19 mouse cellular contexts compared by ENCODE assay signal in the genomic region with DNA sequence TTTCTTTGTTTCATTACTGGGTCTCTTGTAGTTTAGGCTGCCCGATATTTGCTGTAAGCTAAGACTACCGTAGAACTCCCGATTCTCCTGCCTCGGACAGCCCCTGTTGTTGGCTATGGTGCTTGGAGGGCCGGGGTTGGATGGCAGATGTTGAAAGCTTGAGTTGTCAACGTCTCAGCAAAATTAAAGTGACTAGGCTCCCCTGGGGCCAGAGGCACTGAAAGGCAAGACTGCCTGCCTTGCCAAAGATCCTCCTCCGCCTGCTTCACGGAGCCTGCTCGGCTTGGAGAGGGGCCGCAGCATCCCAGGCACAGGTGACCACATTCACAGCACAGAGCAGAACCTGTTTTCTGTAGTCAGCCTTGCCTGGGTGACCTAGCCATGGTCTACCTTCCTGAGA. TPM values are rescaled to one million over a fixed set of nuclear protein-coding genes. Genes with fewer than 3 reads are reported as not detected.
DNase-seq lines count a peak whose midpoint lies in the region; ATAC-seq lines count a peak whose summit lies in the region.
"Had no signal": no experiment of that assay in that cellular context is flagged by ENCODE, and none has a peak within 500 bp of the region (broad histone marks: within the 10 kb centered on the region; RNA-seq: fewer than 3 reads in every experiment).

No protein-coding gene starts in this region.

- H3K9me3 ChIP-seq in hindbrain, embryonic 10.5 days = no peaks in the 10 kb centered on the region
- no peaks in the 10 kb centered on the region for H3K9me3 ChIP-seq in hindbrain, embryonic 16.5 days (ENCODE audit: control insufficient read depth, low read length)
- no peaks in the 10 kb centered on the region for H3K9me3 ChIP-seq in midbrain, embryonic 14.5 days (ENCODE audit: control insufficient read depth, low read length)
- no peaks in the 10 kb centered on the region for H3K9me3 ChIP-seq in midbrain, embryonic 16.5 days (replicated peaks; ENCODE audit: control insufficient read depth, low read length, poor library complexity, severe bottlenecking)
- H3K9me3 ChIP-seq: embryonic facial prominence, embryonic 15.5 days; forebrain, embryonic 10.5 days; heart, embryonic 12.5 days had no signal

- DNase-seq in hindbrain, embryonic 10.5 days (ENCODE audit: low spot score) = peak; percentile 25
- DNase-seq in midbrain, embryonic 14.5 days = peak; percentile 39
- peak; percentile 46 for DNase-seq in retina, embryonic 14.5 days (ENCODE audit: low spot score)
- DNase-seq in urinary bladder, postnatal 36 days (ENCODE audit: low spot score in 2 of 2) = no peak
- DNase-seq: adrenal gland, adult 2 months; adrenal gland, postnatal 25 days; cerebellum, adult 11 months; cerebellum, adult 8-10 months; gastrocnemius, adult 2 months; gastrocnemius, postnatal 25 days had no signal

- H3K27me3 ChIP-seq in hindbrain, embryonic 10.5 days (ENCODE audit: insufficient read depth, poor library complexity, severe bottlenecking) = peaks cover 1% of the 10 kb centered on the region; the same call in 1 of the 2 replicates
- H3K27me3 ChIP-seq in hindbrain, embryonic 16.5 days (replicated peaks; ENCODE audit: control insufficient read depth, insufficient read depth, low read length) = no peaks in the 10 kb centered on the region
- no peaks in the 10 kb centered on the region for H3K27me3 ChIP-seq in midbrain, embryonic 14.5 days (ENCODE audit: control insufficient read depth, insufficient read depth, low read length)
- no peaks in the 10 kb centered on the region for H3K27me3 ChIP-seq in midbrain, embryonic 16.5 days (ENCODE audit: control insufficient read depth, insufficient read depth, low read depth, low read length)
- H3K27me3 ChIP-seq: embryonic facial prominence, embryonic 15.5 days had no signal

- H3K9ac ChIP-seq in hindbrain, embryonic 16.5 days (ENCODE audit: low read depth, low read length) = no peak overlapping the region
- no peak overlapping the region for H3K9ac ChIP-seq in midbrain, embryonic 14.5 days (replicated peaks; ENCODE audit: low read length)
- no peak overlapping the region for H3K9ac ChIP-seq in midbrain, embryonic 16.5 days (ENCODE audit: low read depth, low read length)
- H3K9ac ChIP-seq: embryonic facial prominence, embryonic 15.5 days; heart, embryonic 12.5 days; hindbrain, embryonic 14.5 days had no signal

- WGBS in hindbrain, embryonic 10.5 days = 68% methylated on average over 10 of the region's 10 CpGs
- whole genome bisulfite sequencing in hindbrain, embryonic 16.5 days = 65% methylated on average over 10 of the region's 10 CpGs
- 66% methylated on average over 10 of the region's 10 CpGs for WGBS in midbrain, embryonic 14.5 days
- WGBS in midbrain, embryonic 16.5 days = 68% methylated on average over 10 of the region's 10 CpGs

- H3K4me2 ChIP-seq in hindbrain, embryonic 16.5 days (ENCODE audit: low read length) = no peak overlapping the region
- no peak overlapping the region for H3K4me2 ChIP-seq in midbrain, embryonic 14.5 days (ENCODE audit: low read length)
- H3K4me2 ChIP-seq in midbrain, embryonic 16.5 days (ENCODE audit: low read length) = no peak overlapping the region
- H3K4me2 ChIP-seq: embryonic facial prominence, embryonic 15.5 days; heart, embryonic 12.5 days; hindbrain, embryonic 14.5 days had no signal

- ATAC-seq in hindbrain, embryonic 16.5 days = no peak
- ATAC-seq in midbrain, embryonic 14.5 days (ENCODE audit: low FRiP score, low TSS enrichment) = no peak
- no peak for ATAC-seq in midbrain, embryonic 16.5 days
- ATAC-seq: forebrain, embryonic 14.5 days; inflammation-experienced regulatory T-cells, adult 6 months had no signal

- H3K4me3 ChIP-seq in hindbrain, embryonic 10.5 days = no peak overlapping the region
- no peak overlapping the region for H3K4me3 ChIP-seq in hindbrain, embryonic 16.5 days (ENCODE audit: low read length)
- no peak overlapping the region for H3K4me3 ChIP-seq in midbrain, embryonic 14.5 days (replicated peaks; ENCODE audit: low read depth, low read length)
- no peak overlapping the region for H3K4me3 ChIP-seq in midbrain, embryonic 16.5 days (ENCODE audit: low read depth, low read length)
- H3K4me3 ChIP-seq: embryonic facial prominence, embryonic 15.5 days; erythroblast, embryonic 14.5 days; forebrain, embryonic 10.5 days; gastrocnemius, adult 2 months; heart, embryonic 12.5 days had no signal

- peaks cover 32% of the 10 kb centered on the region for H3K4me1 ChIP-seq in hindbrain, embryonic 10.5 days (replicated peaks)
- H3K4me1 ChIP-seq in hindbrain, embryonic 16.5 days (ENCODE audit: control insufficient read depth, insufficient read depth, low read depth, low read length) = no peaks in the 10 kb centered on the region
- no peaks in the 10 kb centered on the region for H3K4me1 ChIP-seq in midbrain, embryonic 14.5 days (ENCODE audit: control insufficient read depth, insufficient read depth, low read length)
- no peaks in the 10 kb centered on the region for H3K4me1 ChIP-seq in midbrain, embryonic 16.5 days (ENCODE audit: control insufficient read depth, insufficient read depth, low read length)

- H3K27ac ChIP-seq in hindbrain, embryonic 10.5 days = no peak overlapping the region
- H3K27ac ChIP-seq in hindbrain, embryonic 16.5 days (ENCODE audit: low read depth, low read length) = no peak overlapping the region
- H3K27ac ChIP-seq in midbrain, embryonic 14.5 days (replicated peaks; ENCODE audit: low read depth, low read length) = no peak overlapping the region
- no peak overlapping the region for H3K27ac ChIP-seq in midbrain, embryonic 16.5 days (ENCODE audit: low read length)
- H3K27ac ChIP-seq: embryonic facial prominence, embryonic 15.5 days; gastrocnemius, adult 2 months; hindbrain, embryonic 14.5 days had no signal

- H3K36me3 ChIP-seq in hindbrain, embryonic 10.5 days = no peaks in the 10 kb centered on the region
- no peaks in the 10 kb centered on the region for H3K36me3 ChIP-seq in hindbrain, embryonic 16.5 days (ENCODE audit: control insufficient read depth, insufficient read depth, low read length)
- H3K36me3 ChIP-seq in midbrain, embryonic 14.5 days (ENCODE audit: control insufficient read depth, insufficient read depth, low read length) = no peaks in the 10 kb centered on the region
- H3K36me3 ChIP-seq in midbrain, embryonic 16.5 days (ENCODE audit: control insufficient read depth, insufficient read depth, low read length) = no peaks in the 10 kb centered on the region
- H3K36me3 ChIP-seq: embryonic facial prominence, embryonic 15.5 days; forebrain, embryonic 10.5 days; heart, embryonic 12.5 days had no signal

RNA-seq across cellular contexts. Expression of gene Capn12, which starts 0.7 kb away (rescaled TPM):
- 0.40 TPM in 1 of 2 replicates, not detected in the other for polyA plus RNA-seq in hindbrain, embryonic 10.5 days (2016; fragmentation: Nextera tagmentation; extraction: Ambion mirVana)
- polyA plus RNA-seq in hindbrain, embryonic 16.5 days (2015; fragmentation: Nextera tagmentation; extraction: Ambion mirVana) = 0.54 and 0.70 TPM in 2 replicates
- polyA plus RNA-seq in midbrain, embryonic 14.5 days (2014; fragmentation: Nextera tagmentation; extraction: Ambion mirVana) = 0.33 and 0.55 TPM in 2 replicates
- polyA plus RNA-seq in midbrain, embryonic 16.5 days (2015; fragmentation: Nextera tagmentation; extraction: Ambion mirVana) = 0.40 and 0.57 TPM in 2 replicates
- polyA plus RNA-seq: erythroblast, embryonic 14.5 days had no signal

RNA-seq across cellular contexts. Expression of gene Lgals7, which starts 16.9 kb away (rescaled TPM):
- 0.97 and 4.0 TPM in 2 replicates for polyA plus RNA-seq in hindbrain, embryonic 10.5 days (2016; fragmentation: Nextera tagmentation; extraction: Ambion mirVana)
- 4.9 and 5.3 TPM in 2 replicates for polyA plus RNA-seq in hindbrain, embryonic 16.5 days (2015; fragmentation: Nextera tagmentation; extraction: Ambion mirVana)
- polyA plus RNA-seq in midbrain, embryonic 14.5 days (2014; fragmentation: Nextera tagmentation; extraction: Ambion mirVana) = 7.9 and 22.6 TPM in 2 replicates
- 6.7 and 10.3 TPM in 2 replicates for polyA plus RNA-seq in midbrain, embryonic 16.5 days (2015; fragmentation: Nextera tagmentation; extraction: Ambion mirVana)
- polyA plus RNA-seq: erythroblast, embryonic 14.5 days had no signal

RNA-seq across cellular contexts. Expression of gene Lgals4, which starts 46.9 kb away (rescaled TPM):
- polyA plus RNA-seq in hindbrain, embryonic 10.5 days (2016; fragmentation: Nextera tagmentation; extraction: Ambion mirVana) = 3.9 and 4.0 TPM in 2 replicates
- polyA plus RNA-seq in hindbrain, embryonic 16.5 days (2015; fragmentation: Nextera tagmentation; extraction: Ambion mirVana) = 5.3 and 6.1 TPM in 2 replicates
- 1.7 and 3.3 TPM in 2 replicates for polyA plus RNA-seq in midbrain, embryonic 14.5 days (2014; fragmentation: Nextera tagmentation; extraction: Ambion mirVana)
- 5.7 and 5.9 TPM in 2 replicates for polyA plus RNA-seq in midbrain, embryonic 16.5 days (2015; fragmentation: Nextera tagmentation; extraction: Ambion mirVana)

RNA-seq across cellular contexts. Expression of gene Ech1, which starts 55.5 kb away (rescaled TPM):
- 87.9 and 93.3 TPM in 2 replicates for polyA plus RNA-seq in hindbrain, embryonic 10.5 days (2016; fragmentation: Nextera tagmentation; extraction: Ambion mirVana)
- polyA plus RNA-seq in hindbrain, embryonic 16.5 days (2015; fragmentation: Nextera tagmentation; extraction: Ambion mirVana) = 115 and 117 TPM in 2 replicates
- 62.4 and 78.1 TPM in 2 replicates for polyA plus RNA-seq in midbrain, embryonic 14.5 days (2014; fragmentation: Nextera tagmentation; extraction: Ambion mirVana)
- 86.6 and 96.4 TPM in 2 replicates for polyA plus RNA-seq in midbrain, embryonic 16.5 days (2015; fragmentation: Nextera tagmentation; extraction: Ambion mirVana)

Comparison
In these comparisons a context has a peak if more than half of its experiments do, and no peak if none do; other contexts are left out.
1. DNase-seq: peak in hindbrain, embryonic 10.5 days (single experiment), midbrain, embryonic 14.5 days (single experiment) and retina, embryonic 14.5 days (single experiment); none in urinary bladder, postnatal 36 days (0 of 2).